Mouse (Mus musculus) gastrocnemius, postnatal 25 days (tissue): Measurements from ENCODE around the gene Snx27. TPM values are rescaled to one million over a fixed set of nuclear protein-coding genes. Genes with fewer than 3 reads are reported as not detected.

Experiments
- DNase-seq: peaks from one replicate; pipeline ENCODE4 v3.0.0; 2022
- total RNA-seq, 2 experiments: library from RNA; stranded (reverse); gene quantifications; 1 replicate in 1 of 2; 2 replicates in 1 of 2; pipeline ENCODE4 v1.2.3; 2021

Gene Snx27
- total RNA-seq, 2 experiments from 2014 or later, result 25.6 to 27.1 TPM

- no peak for DNase-seq
These were observed 15.3 kb downstream of the Snx27 start for GRCm38 (mm10) chr3:94567242-94567641.

GRCm38 (mm10) chr3:94565557-94565956, 17.0 kb downstream of the Snx27 start:
- no peak for DNase-seq

GRCm38 (mm10) chr3:94565127-94565526, 17.4 kb downstream of the Snx27 start:
- DNase-seq, result no peak

- no peak for DNase-seq
These were observed 18.0 kb downstream of the Snx27 start for GRCm38 (mm10) chr3:94564356-94565010.

GRCm38 (mm10) chr3:94563163-94563562, 19.4 kb downstream of the Snx27 start:
- no peak for DNase-seq

GRCm38 (mm10) chr3:94559931-94560429, 22.5 kb downstream of the Snx27 start:
- no peak for DNase-seq

GRCm38 (mm10) chr3:94549041-94549440, 33.5 kb downstream of the Snx27 start:
- no peak for DNase-seq

- no peak for DNase-seq
These were observed 45.3 kb downstream of the Snx27 start for GRCm38 (mm10) chr3:94537187-94537586.

GRCm38 (mm10) chr3:94533968-94534367, 48.5 kb downstream of the Snx27 start:
- DNase-seq, result no peak

GRCm38 (mm10) chr3:94526731-94527130, 55.8 kb downstream of the Snx27 start:
- no peak for DNase-seq

GRCm38 (mm10) chr3:94506664-94507063, 75.9 kb downstream of the Snx27 start:
- no peak for DNase-seq

GRCm38 (mm10) chr3:94502243-94502642, 80.3 kb downstream of the Snx27 start:
- no peak for DNase-seq

GRCm38 (mm10) chr3:94497162-94497561, 85.4 kb downstream of the Snx27 start:
- no peak for DNase-seq

- DNase-seq, result no peak
These were observed 94.9 kb downstream of the Snx27 start for GRCm38 (mm10) chr3:94487581-94487980.

- no peak for DNase-seq
These were observed 96.6 kb downstream of the Snx27 start for GRCm38 (mm10) chr3:94485922-94486321.

- DNase-seq, result no peak
These were observed 98.6 kb downstream of the Snx27 start for GRCm38 (mm10) chr3:94483790-94484439.

GRCm38 (mm10) chr3:94482764-94483385, 99.6 kb downstream of the Snx27 start:
- peak; percentile 31 for DNase-seq

GRCm38 (mm10) chr3:94481429-94481828, 101.1 kb downstream of the Snx27 start:
- peak; percentile 33 for DNase-seq

- no peak for DNase-seq
These were observed 102.1 kb downstream of the Snx27 start, which contains the start of gene Riiad1 for GRCm38 (mm10) chr3:94480291-94480884. TSS of gene Riiad1 (minus strand) at chr3:94480341.

- no peak for DNase-seq
These were observed 103.0 kb downstream of the Snx27 start for GRCm38 (mm10) chr3:94479564-94479963.

GRCm38 (mm10) chr3:94478591-94479169, 103.8 kb downstream of the Snx27 start:
- no peak for DNase-seq

- DNase-seq, result no peak
These were observed 104.5 kb downstream of the Snx27 start, which contains the start of gene Celf3 for GRCm38 (mm10) chr3:94477981-94478422. TSS of gene Celf3 (plus strand) at chr3:94478295.
